Mouse (Mus musculus): ENCODE measurements around the gene Gm28230.

- TF ChIP-seq CTCF (IDR thresholded peaks at IDR 0.05; ENCODE audit: extremely low read depth, insufficient read length, insufficient replicate concordance, low read depth, low read length), result no peak
- no peak for TF ChIP-seq POLR2A (IDR thresholded peaks at IDR 0.05; ENCODE audit: low read depth, low read length)
Measured at GRCm38 (mm10) chr2:74724244-74725015, 2.1 kb upstream of the Gm28230 start.
